Mouse (Mus musculus) brain, embryonic 14.5 days (tissue): ENCODE results near the gene Rbfox3.

ENCODE experiments used
- CTCF ChIP-seq: fragments of 200-500 bp; IDR thresholded peaks from 2 replicates; pipeline ENCODE4 v1.5.1; 2012; ENCODE audit warnings: inconsistent platforms, mild to moderate bottlenecking, moderate library complexity, borderline replicate concordance; ENCODE audit not compliant: insufficient read depth, insufficient read length; ENCODE audit errors: extremely low read depth
- POLR2A ChIP-seq: fragments of 200-500 bp; IDR thresholded peaks from 2 replicates; pipeline ENCODE4 v1.6.1; 2012; ENCODE audit warnings: mild to moderate bottlenecking, inconsistent platforms, borderline replicate concordance; ENCODE audit not compliant: poor library complexity, insufficient read depth, insufficient read length, severe bottlenecking; ENCODE audit errors: extremely low read depth

DNA sequence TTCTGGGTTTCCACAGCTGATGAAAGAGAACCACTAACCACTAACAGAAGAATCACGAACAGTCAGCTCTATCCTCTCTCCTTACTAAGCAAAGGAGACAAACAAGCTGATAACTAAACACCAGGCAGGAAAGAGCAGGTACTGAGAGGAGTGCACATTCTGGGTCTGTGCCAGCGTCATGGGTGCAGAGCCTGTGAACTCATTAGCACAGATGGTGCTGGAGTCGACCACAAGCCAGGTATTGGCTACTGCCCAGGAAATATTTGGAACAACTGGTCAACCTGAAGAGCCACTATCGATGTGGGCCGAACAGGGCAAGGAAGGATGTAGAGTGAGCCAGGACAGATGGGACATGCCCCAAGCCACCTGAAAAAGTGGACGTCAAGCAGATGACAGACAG lies 50.2 kb downstream of the Rbfox3 start:
- TF ChIP-seq CTCF, result no peak
- no peak for TF ChIP-seq POLR2A
